Mouse (Mus musculus): ENCODE data around the gene Olfr1416. TPM values are rescaled to one million over a fixed set of nuclear protein-coding genes. Genes with fewer than 3 reads are reported as not detected.

The Olfr1416 gene
- polyA plus RNA-seq (2017; shearing (Covaris generic)): not detected

GRCm38 (mm10) chr1:92485013-92485412, at the start of gene Olfr1416:
TSS of gene Olfr1416 (minus strand) at chr1:92485113.

DNA sequence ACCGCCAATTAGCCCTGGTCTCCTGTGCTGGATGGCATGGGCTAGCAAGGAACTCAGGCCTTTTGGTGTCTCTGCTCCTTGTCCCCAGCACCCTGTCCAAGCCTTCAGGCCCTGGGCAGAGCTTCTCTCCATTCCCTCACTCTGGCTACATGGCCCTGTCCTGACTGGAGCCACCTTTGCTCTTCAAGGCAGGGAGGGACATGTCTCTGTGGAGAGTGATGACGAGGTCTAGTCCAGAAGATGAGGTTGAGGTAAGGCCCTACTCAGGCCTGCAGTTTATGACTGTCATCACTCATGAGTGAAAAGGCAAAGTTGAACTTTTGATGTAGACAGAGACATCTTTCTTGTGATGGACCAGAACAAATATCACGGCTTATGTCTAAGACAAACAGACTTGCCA, 33.6 kb upstream of the Olfr1416 start, which contains the start of gene Olfr1414:
TSS of gene Olfr1414 (minus strand) at position 101 of the 400 bp plus-strand sequence.

GRCm38 (mm10) chr1:92496001-92496400, 11.1 kb upstream of the Olfr1416 start, which contains the start of gene Olfr1415:
TSS of gene Olfr1415 (minus strand) at chr1:92496101.

DNA sequence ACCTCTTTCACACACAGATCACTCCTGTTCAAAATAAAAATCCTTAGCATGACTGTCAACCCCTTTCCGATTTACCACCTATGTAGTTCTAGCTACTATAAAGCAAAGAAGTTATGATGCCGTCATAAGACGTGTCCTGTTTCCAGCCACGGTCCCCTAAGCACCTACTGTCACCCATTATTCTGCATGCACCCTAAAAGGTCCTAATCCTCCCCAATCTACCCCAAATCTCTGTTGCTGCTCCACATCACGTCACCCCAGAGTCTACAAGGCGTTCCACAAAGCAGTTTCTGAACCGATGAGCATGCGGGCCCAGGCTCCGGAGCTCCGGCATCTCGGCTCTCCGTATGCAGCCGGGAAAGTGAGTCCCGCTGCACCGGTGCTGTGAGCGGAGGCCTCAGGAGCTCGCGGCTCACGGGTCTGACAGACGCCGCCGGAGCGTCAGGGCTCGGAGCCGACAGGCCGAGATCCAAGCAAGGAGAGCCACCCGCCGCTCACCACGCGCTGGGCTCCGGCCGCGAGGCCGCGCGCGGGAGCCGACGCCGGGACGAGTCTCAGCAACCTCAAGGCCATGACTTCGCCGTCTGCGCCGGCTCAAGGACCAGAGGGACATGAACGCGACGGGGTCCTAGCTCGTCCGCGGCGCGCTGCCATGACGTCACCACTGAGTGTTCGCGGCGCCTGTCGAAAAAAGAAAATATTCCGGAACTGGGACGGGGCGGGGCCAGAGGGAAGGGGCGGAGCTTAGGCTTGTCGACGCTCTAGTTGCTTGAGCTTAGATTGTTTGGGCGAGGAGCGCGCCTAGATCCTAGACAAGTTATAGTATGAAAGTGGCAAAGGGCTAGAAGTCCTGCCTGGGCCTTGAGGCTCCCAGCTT, 11.5 kb downstream of the Olfr1416 start, which contains the start of gene Ndufa10:
TSS of gene Ndufa10 (minus strand) at position 696 of the 877 bp plus-strand sequence.

Other genes starting within 250 kb of the Olfr1416 start
- 100 to 1,000 TPM; 229 to 244 TPM for gene Ndufa10, start 11.3 kb downstream of the Olfr1416 start, polyA plus RNA-seq (2017; shearing (Covaris generic))
- gene Olfr1415, start 11.0 kb upstream of the Olfr1416 start, polyA plus RNA-seq (2017; shearing (Covaris generic)): not detected
- 1 to 10 TPM in 1 of 2 experiments, not detected in 1; 1.5 TPM for gene Olfr1414, start 33.5 kb upstream of the Olfr1416 start, polyA plus RNA-seq (2017; shearing (Covaris generic))
- under 1 TPM in 1 of 2 experiments, not detected in 1; 0.28 TPM for gene Olfr1413, start 86.2 kb upstream of the Olfr1416 start, polyA plus RNA-seq (2017; shearing (Covaris generic))
- under 1 TPM in 1 of 2 experiments, not detected in 1; 0.06 TPM for gene Olfr1412, start 100.7 kb upstream of the Olfr1416 start, polyA plus RNA-seq (2017; shearing (Covaris generic))
- gene Olfr1411, start 109.3 kb upstream of the Olfr1416 start, polyA plus RNA-seq (2017; shearing (Covaris generic)): under 1 TPM in 1 of 2 experiments, not detected in 1; 0.14 TPM
- not detected for gene Olfr1410, start 120.7 kb upstream of the Olfr1416 start, polyA plus RNA-seq (2017; shearing (Covaris generic))
- gene Olfr12, start 132.7 kb upstream of the Olfr1416 start, polyA plus RNA-seq (2017; shearing (Covaris generic)): not detected
- 100 to 1,000 TPM; 234 to 278 TPM for gene Cops9, start 156.9 kb upstream of the Olfr1416 start, polyA plus RNA-seq (2017; shearing (Covaris generic))
- 1 to 10 TPM in 1 of 2 experiments, under 1 TPM in 1; 0.99 to 2.5 TPM for gene Otos, start 163.7 kb upstream of the Olfr1416 start, polyA plus RNA-seq (2017; shearing (Covaris generic))